Mouse (Mus musculus) bone marrow macrophage, adult 2 months (primary cell): ENCODE results near the gene Ano1.

Experiments
- CTCF ChIP-seq: IDR thresholded peaks from 2 replicates; pipeline ENCODE4 v1.5.1; 2012; ENCODE audit warnings: low read depth, mild to moderate bottlenecking, low read length, moderate library complexity
- POLR2A ChIP-seq: IDR thresholded peaks from 2 replicates; pipeline ENCODE4 v1.6.1; 2012; ENCODE audit warnings: mild to moderate bottlenecking, low read depth, low read length, borderline replicate concordance

DNA sequence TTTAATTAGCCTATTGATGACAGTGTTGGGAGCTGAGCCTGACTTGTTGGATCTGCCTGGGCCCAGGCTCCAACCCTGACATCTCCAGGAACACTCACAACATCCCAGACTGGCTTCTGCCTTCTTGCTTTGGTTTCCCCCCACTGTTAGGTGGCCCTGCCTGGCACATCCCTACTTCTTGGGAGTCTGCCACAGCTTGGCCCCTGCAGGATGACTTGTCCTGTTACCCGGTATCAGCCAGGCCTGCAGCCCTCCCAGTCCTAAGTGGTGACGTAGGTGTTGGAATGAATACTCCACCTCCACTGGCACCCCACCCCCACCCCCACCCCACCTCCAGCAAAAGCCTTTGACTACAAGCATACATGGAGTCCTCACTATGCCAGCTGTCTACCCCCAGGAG is 7.7 kb upstream of the Ano1 start:
- TF ChIP-seq CTCF (no peak), POLR2A (no peak)
